Mouse (Mus musculus) myocyte (in vitro differentiated cells): ENCODE data around the gene Rcan2.

Source experiments
- CEBPB ChIP-seq: IDR thresholded peaks from 2 replicates; pipeline ENCODE4 v1.6.1; 2011; ENCODE audit warnings: mild to moderate bottlenecking, moderate library complexity; ENCODE audit not compliant: poor library complexity, insufficient read depth, severe bottlenecking
- MAX ChIP-seq: IDR thresholded peaks from one replicate; pipeline ENCODE4 v1.6.1; 2011; ENCODE audit warnings: low read depth, mild to moderate bottlenecking, control low read depth
- MYOD1 ChIP-seq, 3 experiments: IDR thresholded peaks; one replicate each; pipeline ENCODE4 v1.6.1; 2011; ENCODE audit warnings: control low read depth in 2 of 3, low read depth in 2 of 3, mild to moderate bottlenecking in 2 of 3, moderate library complexity in 1 of 3; ENCODE audit not compliant: insufficient read length in 2 of 3, control insufficient read depth in 1 of 3
- POLR2A ChIP-seq: IDR thresholded peaks from one replicate; pipeline ENCODE4 v1.6.1; 2011; ENCODE audit warnings: low read depth, mild to moderate bottlenecking, control low read depth, moderate library complexity; ENCODE audit not compliant: insufficient read length
- TCF12 ChIP-seq: IDR thresholded peaks from one replicate; pipeline ENCODE4 v1.6.1; 2011; ENCODE audit warnings: mild to moderate bottlenecking, control low read depth; ENCODE audit not compliant: poor library complexity, insufficient read depth, severe bottlenecking
- USF1 ChIP-seq: IDR thresholded peaks from one replicate; pipeline ENCODE4 v1.6.1; 2011; ENCODE audit warnings: low read depth, mild to moderate bottlenecking, control low read depth, moderate library complexity

DNA sequence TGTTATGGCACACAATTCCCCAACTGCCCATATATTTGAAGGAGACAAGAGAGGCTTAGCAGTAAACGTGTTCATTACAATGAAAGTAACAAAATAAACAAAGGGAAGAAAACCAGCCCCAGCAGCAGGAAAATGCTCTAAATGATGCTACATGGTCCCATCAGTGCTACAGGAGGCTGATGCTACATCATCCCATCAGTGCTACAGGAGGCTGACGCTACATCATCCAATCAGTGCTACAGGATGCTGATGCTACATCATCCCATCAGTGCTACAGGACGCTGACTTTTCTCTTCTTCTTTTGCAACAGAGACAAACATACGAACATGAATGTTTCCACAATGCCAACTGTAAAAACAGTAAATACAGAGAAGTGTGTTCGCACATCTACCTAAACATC is 73.3 kb downstream of the Rcan2 start:
- TF ChIP-seq CEBPB, result no peak
- TF ChIP-seq MYOD1 (IDR thresholded peaks at IDR 0.05; ENCODE audit: control insufficient read depth in 1 of 3, insufficient read length in 2 of 3, low read depth in 2 of 3), result no peak
- no peak for TF ChIP-seq MAX
- no peak for TF ChIP-seq POLR2A
- no peak for TF ChIP-seq USF1
- no peak for TF ChIP-seq TCF12
